Mouse (Mus musculus) c-Kit-negative CD71-positive TER-119-positive erythroid progenitor cells, embryonic 14.5 days (primary cell): ENCODE measurements around the gene Gins2.

Source experiments
- DNase-seq: peaks from one replicate; pipeline ENCODE4 v3.0.0-alpha.2; 2013; ENCODE audit warnings: low read depth, low spot score

The Gins2 gene

DNA sequence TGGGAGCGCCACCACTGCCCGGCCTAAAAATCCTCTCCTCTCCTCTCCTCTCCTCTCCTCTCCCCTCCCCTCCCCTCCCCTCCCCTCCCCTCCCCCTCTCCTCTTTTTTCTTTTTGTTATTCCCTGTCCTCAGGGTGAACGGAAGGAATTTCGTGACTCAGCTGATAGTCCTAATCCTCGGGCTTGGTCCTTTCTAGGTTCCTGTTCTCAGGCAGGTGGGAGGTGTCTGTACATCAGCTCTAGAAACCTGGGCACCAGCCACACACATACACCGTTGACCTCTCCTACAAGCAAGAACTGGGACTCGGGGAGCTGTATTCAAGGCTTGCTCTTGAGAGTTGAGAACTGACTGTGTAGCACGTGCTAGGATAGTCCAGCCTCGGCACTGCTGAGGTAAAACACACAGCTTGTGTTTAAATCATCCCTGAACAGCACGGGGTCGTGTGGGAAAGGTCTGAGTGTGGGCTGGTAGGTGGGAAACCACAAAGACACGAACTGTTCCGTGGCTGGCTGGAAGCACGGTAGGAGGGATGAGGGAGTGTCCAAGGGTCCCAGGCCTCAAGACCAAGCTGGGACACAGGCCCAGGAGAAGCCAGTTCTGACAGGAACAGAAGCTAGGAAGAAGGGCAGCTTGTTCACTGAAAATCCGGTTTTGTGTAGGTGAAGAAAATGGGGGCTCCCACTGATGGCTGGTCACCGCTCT lies 58.0 kb downstream of the Gins2 start:
- no peak for DNase-seq

DNA sequence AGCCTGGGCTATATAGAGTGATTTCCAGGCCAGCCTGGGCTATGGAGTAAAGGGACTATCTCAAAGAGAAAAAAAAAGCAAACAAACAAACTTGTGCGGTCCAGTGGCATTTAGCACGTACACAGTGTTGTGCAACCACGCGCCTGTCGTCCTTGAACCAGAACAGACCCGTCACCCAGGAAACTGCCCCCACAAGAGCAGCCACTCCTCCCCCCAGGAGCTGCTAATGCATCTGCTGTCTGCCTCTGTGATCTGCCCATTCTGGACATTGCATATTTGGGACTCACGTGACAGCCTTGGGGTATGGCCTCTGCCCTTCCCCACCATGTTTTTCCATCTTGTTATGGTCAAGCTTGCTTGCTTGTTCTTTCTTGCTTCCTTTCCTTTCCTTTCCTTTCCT lies 59.9 kb downstream of the Gins2 start:
- no peak for DNase-seq
